ENCODE assay signal across 8 mouse cellular contexts in the genomic region with DNA sequence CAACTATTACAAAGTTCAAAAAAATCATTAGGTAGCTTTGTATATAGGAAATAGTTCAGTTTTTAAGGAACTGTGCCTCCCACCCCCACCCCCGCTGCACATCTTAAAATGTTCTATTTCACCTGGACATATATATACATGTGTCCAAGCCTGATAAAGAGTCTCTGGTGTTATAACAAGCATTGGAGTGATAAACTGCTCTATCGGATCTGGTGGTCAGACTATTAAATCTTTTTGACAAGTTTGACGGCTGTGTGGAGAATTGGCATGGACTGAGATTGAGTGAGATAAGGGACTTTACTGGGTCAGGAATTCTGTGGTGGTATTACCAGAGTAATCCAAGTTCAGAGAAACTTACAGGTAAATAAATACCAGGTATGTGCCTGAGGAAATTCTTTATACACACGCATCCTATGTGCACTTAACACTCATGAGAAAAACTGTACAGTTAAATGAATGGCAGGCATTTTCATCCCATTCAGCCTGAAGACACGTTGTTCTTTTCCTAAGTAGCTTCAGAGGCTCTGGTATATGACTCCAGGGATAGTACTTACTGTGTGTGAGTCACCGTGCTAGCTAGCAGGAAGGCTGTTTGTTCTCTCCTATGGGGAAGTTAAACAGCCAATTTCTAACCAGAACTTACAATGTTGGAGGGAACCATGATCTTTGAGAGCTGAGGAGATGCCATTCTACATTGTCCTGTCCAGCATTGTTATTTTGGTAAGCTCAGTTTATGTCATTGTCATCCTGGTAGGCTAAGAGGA. TPM values are rescaled to one million over a fixed set of nuclear protein-coding genes. Genes with fewer than 3 reads are reported as not detected.
A peak's percentile ranks its signal among the peaks of the same experiment; 100 is the strongest.
DNase-seq lines count a peak whose midpoint lies in the region; ATAC-seq and TF ChIP-seq lines count a peak whose summit lies in the region.

No protein-coding gene starts in this region.

- peak overlapping the region; percentile 68 for H3K4me2 ChIP-seq in neural tube, embryonic 11.5 days (ENCODE audit: low read depth)
- peak overlapping the region; percentile 66 for H3K4me2 ChIP-seq in limb, embryonic 14.5 days (replicated peaks; ENCODE audit: low read depth, low read length, severe bottlenecking)
- H3K4me2 ChIP-seq in stomach, embryonic 15.5 days: peak overlapping the region; percentile 66

- no peak for TF ChIP-seq CTCF in embryonic fibroblast, embryonic 13.5 days (IDR thresholded peaks at IDR 0.05; ENCODE audit: borderline replicate concordance, insufficient read depth, low read length)

- H3K9me3 ChIP-seq in neural tube, embryonic 11.5 days (ENCODE audit: control insufficient read depth, low read length): no peaks in the 10 kb centered on the region
- H3K9me3 ChIP-seq in limb, embryonic 14.5 days (ENCODE audit: control insufficient read depth, low read length): no peaks in the 10 kb centered on the region
- no peaks in the 10 kb centered on the region for H3K9me3 ChIP-seq in stomach, embryonic 15.5 days

- H3K4me1 ChIP-seq in neural tube, embryonic 11.5 days (ENCODE audit: control insufficient read depth, insufficient read depth, low read length): peaks cover 7% of the 10 kb centered on the region; the same call in 1 of the 2 replicates
- H3K4me1 ChIP-seq in embryonic fibroblast, embryonic 13.5 days (ENCODE audit: control insufficient read depth, insufficient read depth, low read length): no peaks in the 10 kb centered on the region; the same call in 1 of the 2 replicates
- peaks cover 15% of the 10 kb centered on the region for H3K4me1 ChIP-seq in limb, embryonic 14.5 days (ENCODE audit: control insufficient read depth, insufficient read depth, low read length)
- H3K4me1 ChIP-seq in stomach, embryonic 15.5 days: peaks cover 17% of the 10 kb centered on the region

- TF ChIP-seq POLR2A in embryonic fibroblast, embryonic 13.5 days (IDR thresholded peaks at IDR 0.05; ENCODE audit: low read depth, low read length): no peak
- no peak for TF ChIP-seq POLR2A in limb, embryonic 14.5 days (IDR thresholded peaks at IDR 0.05; ENCODE audit: borderline replicate concordance, extremely low read depth, insufficient read depth, insufficient read length)

- no peaks in the 10 kb centered on the region for H3K36me3 ChIP-seq in neural tube, embryonic 11.5 days (ENCODE audit: control insufficient read depth, insufficient read depth, low read length)
- H3K36me3 ChIP-seq in limb, embryonic 14.5 days (ENCODE audit: control insufficient read depth, insufficient read depth, low read length): no peaks in the 10 kb centered on the region
- no peaks in the 10 kb centered on the region for H3K36me3 ChIP-seq in stomach, embryonic 15.5 days

- no peak overlapping the region for H3K27ac ChIP-seq in neural tube, embryonic 11.5 days (ENCODE audit: low read depth, low read length)
- 0 out of 2 replicates have a peak overlapping the region, but pooled peaks have one; percentile 60 for H3K27ac ChIP-seq in embryonic fibroblast, embryonic 13.5 days (ENCODE audit: insufficient read depth, low read length)
- H3K27ac ChIP-seq in limb, embryonic 14.5 days (replicated peaks; ENCODE audit: low read depth, low read length): no peak overlapping the region
- H3K27ac ChIP-seq in stomach, embryonic 15.5 days: no peak overlapping the region

- no peak for DNase-seq in neural tube, embryonic 11.5 days (ENCODE audit: low spot score)
- DNase-seq in neural tube, embryonic 10.5 days (ENCODE audit: extremely low spot score, low spot score): no peak
- no peak for DNase-seq in limb, embryonic 14.5 days (ENCODE audit: low spot score)
- DNase-seq in frontal cortex, postnatal 25 days (ENCODE audit: low spot score in 2 of 2): no peak
- no peak for DNase-seq in urinary bladder, adult 18-20 months (ENCODE audit: low spot score in 2 of 2)
- no peak for DNase-seq in urinary bladder, postnatal 4 days (ENCODE audit: low spot score in 2 of 2)

- ATAC-seq in neural tube, embryonic 11.5 days (ENCODE audit: insufficient read depth, low FRiP score, low TSS enrichment): no peak
- no peak for ATAC-seq in limb, embryonic 14.5 days (ENCODE audit: low FRiP score, low read depth)
- no peak for ATAC-seq in stomach, embryonic 15.5 days (ENCODE audit: insufficient read depth, low FRiP score, low read depth)

- peak overlapping the region; percentile 86 for H3K9ac ChIP-seq in neural tube, embryonic 11.5 days (ENCODE audit: low read length)
- peak overlapping the region; percentile 89 for H3K9ac ChIP-seq in limb, embryonic 14.5 days (ENCODE audit: low read depth, low read length, severe bottlenecking)
- no peak overlapping the region; the same call in 1 of the 2 replicates for H3K9ac ChIP-seq in stomach, embryonic 15.5 days

- H3K4me3 ChIP-seq in neural tube, embryonic 11.5 days (ENCODE audit: low read depth, low read length): peak overlapping the region; percentile 74
- H3K4me3 ChIP-seq in embryonic fibroblast, embryonic 13.5 days (ENCODE audit: insufficient read depth, low read length): peak overlapping the region; percentile 65
- H3K4me3 ChIP-seq in limb, embryonic 14.5 days (replicated peaks; ENCODE audit: low read length): peak overlapping the region; percentile 80
- peak overlapping the region; percentile 99 for H3K4me3 ChIP-seq in stomach, embryonic 15.5 days (replicated peaks)

- WGBS in neural tube, embryonic 11.5 days: 66% methylated on average over 6 of the region's 6 CpGs
- 45% methylated on average over 6 of the region's 6 CpGs for WGBS in limb, embryonic 14.5 days
- 29% methylated on average over 6 of the region's 6 CpGs for WGBS in stomach, embryonic 15.5 days

- H3K27me3 ChIP-seq in neural tube, embryonic 11.5 days (ENCODE audit: control insufficient read depth, insufficient read depth, low read length): no peaks in the 10 kb centered on the region
- no peaks in the 10 kb centered on the region for H3K27me3 ChIP-seq in limb, embryonic 14.5 days (ENCODE audit: control insufficient read depth, insufficient read depth, low read length)
- no peaks in the 10 kb centered on the region for H3K27me3 ChIP-seq in stomach, embryonic 15.5 days (replicated peaks)

RNA-seq across cellular contexts. Expression of a gene that starts 1.4 kb away (rescaled TPM):
- 74.6 and 74.8 TPM in 2 replicates for polyA plus RNA-seq in neural tube, embryonic 11.5 days (2014; fragmentation: Nextera tagmentation; extraction: Ambion mirVana)
- 66.0 and 72.8 TPM in 2 replicates for polyA plus RNA-seq in embryonic fibroblast, embryonic 13.5 days (2011; ENCODE audit: insufficient read length, low read depth, missing spikeins)
- polyA plus RNA-seq in limb, embryonic 14.5 days (2012; rRNA removed): 26.3 and 31.1 TPM in 2 replicates
- polyA plus RNA-seq in limb, embryonic 14.5 days (2014; fragmentation: Nextera tagmentation; extraction: Ambion mirVana): 47.6 and 50.5 TPM in 2 replicates
- polyA plus RNA-seq in stomach, embryonic 15.5 days (2015; fragmentation: Nextera tagmentation; extraction: Ambion mirVana): 44.7 and 45.7 TPM in 2 replicates

RNA-seq across cellular contexts. Expression of a gene that starts 44.3 kb away (rescaled TPM):
- polyA plus RNA-seq in neural tube, embryonic 11.5 days (2014; fragmentation: Nextera tagmentation; extraction: Ambion mirVana): 49.8 and 51.3 TPM in 2 replicates
- polyA plus RNA-seq in embryonic fibroblast, embryonic 13.5 days (2011; ENCODE audit: insufficient read length, low read depth, missing spikeins): 70.7 and 91.4 TPM in 2 replicates
- polyA plus RNA-seq in limb, embryonic 14.5 days (2012; rRNA removed): 46.4 and 54.7 TPM in 2 replicates
- polyA plus RNA-seq in limb, embryonic 14.5 days (2014; fragmentation: Nextera tagmentation; extraction: Ambion mirVana): 83.0 and 91.5 TPM in 2 replicates
- polyA plus RNA-seq in stomach, embryonic 15.5 days (2015; fragmentation: Nextera tagmentation; extraction: Ambion mirVana): 76.3 and 88.5 TPM in 2 replicates

RNA-seq across cellular contexts. Expression of a gene that starts 51.7 kb away (rescaled TPM):
- polyA plus RNA-seq in neural tube, embryonic 11.5 days (2014; fragmentation: Nextera tagmentation; extraction: Ambion mirVana): not detected in 2 replicates
- not detected in 2 replicates for polyA plus RNA-seq in embryonic fibroblast, embryonic 13.5 days (2011; ENCODE audit: insufficient read length, low read depth, missing spikeins)
- polyA plus RNA-seq in limb, embryonic 14.5 days (2012; rRNA removed): not detected in 2 replicates
- polyA plus RNA-seq in limb, embryonic 14.5 days (2014; fragmentation: Nextera tagmentation; extraction: Ambion mirVana): 0.10 TPM in 1 of 2 replicates, not detected in the other
- 0.18 and 0.26 TPM in 2 replicates for polyA plus RNA-seq in stomach, embryonic 15.5 days (2015; fragmentation: Nextera tagmentation; extraction: Ambion mirVana)
